Mouse (Mus musculus): ENCODE data around the gene Dennd5b.

- TF ChIP-seq CTCF (IDR thresholded peaks at IDR 0.05; ENCODE audit: low read depth) (no peak), EP300 (IDR thresholded peaks at IDR 0.05; ENCODE audit: low read depth) (no peak)
Observed at GRCm38 (mm10) chr6:148942406-148942805, 159.1 kb downstream of the Dennd5b start.

Measured in liver, embryonic 14.5 days (tissue).